Mouse (Mus musculus) E14TG2a.4 (cell line): Measurements from ENCODE around the gene Olfr222.

Source experiments
- CTCF ChIP-seq: conservative IDR thresholded peaks from 2 replicates; pipeline ENCODE4 v1.5.1; 2014; ENCODE audit warnings: low read length
- NANOG ChIP-seq: IDR thresholded peaks from 2 replicates; pipeline ENCODE4 v1.6.1; 2014; ENCODE audit warnings: borderline replicate concordance, low read length, mixed read lengths
- POU5F1 ChIP-seq: IDR thresholded peaks from 2 replicates; pipeline ENCODE4 v1.6.1; 2014; ENCODE audit warnings: low read length, borderline replicate concordance

DNA sequence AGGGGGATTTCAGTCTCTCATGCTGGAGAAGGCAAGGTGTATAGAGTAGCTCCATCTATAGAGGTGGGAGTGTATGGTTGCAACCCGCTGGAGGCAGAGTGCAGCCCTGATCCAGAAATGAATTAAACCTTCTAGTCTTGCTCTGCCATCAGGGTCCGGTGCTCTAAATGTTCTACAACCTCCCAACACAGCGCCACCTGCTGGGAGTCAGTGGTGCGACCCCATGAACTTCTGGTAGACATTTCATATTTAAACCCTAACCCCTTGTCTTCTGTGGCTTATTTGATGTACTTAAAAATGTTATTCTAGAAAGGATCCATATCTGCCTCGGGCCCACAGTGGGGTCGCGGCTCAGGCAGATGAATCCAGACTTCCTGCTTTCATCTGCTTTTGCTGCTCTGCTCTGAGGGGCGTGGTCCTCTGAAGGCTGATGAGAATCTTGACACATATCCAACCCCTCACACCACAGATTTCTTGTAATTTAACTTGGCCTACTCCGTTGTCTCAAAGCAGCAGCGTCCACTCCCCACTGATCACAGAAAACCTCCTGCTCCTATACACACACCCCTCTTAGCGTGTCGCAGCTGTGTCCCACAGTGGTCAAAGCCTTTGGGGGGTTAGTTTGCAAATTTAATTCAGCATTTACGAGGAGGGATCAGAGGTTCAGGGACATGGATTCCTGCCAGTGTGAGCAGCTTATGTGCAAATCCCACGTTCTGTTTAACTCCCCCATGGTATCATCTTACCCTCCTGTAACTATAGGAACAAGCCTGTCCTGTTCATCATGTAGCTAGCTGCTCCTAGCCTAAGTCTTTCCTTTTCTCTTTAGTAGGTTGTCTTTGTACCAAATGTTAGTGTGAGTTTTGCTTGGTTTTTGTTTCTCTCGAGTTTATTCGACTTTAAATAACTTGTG, 38.6 kb downstream of the Olfr222 start:
- TF ChIP-seq CTCF (peak; percentile 84), NANOG (no peak), POU5F1 (no peak)
